Mouse (Mus musculus) thymus, adult 2 months (tissue): ENCODE results near the gene C2cd2. TPM values are rescaled to one million over a fixed set of nuclear protein-coding genes. Genes with fewer than 3 reads are reported as not detected.

ENCODE experiments used
- DNase-seq: peaks from one replicate; pipeline ENCODE4 v3.0.0; 2021
- H3K27ac ChIP-seq: fragments of 200-500 bp; 2 replicates; pipeline ENCODE4 v1.5.1; 2012; ENCODE audit warnings: low read length, control low read depth; ENCODE audit not compliant: control insufficient read depth, insufficient read depth
- H3K27me3 ChIP-seq: fragments of 200-500 bp; 2 replicates; pipeline ENCODE4 v1.6.1; 2012; ENCODE audit warnings: mild to moderate bottlenecking, low read length, moderate library complexity, mixed read lengths; ENCODE audit not compliant: control insufficient read depth, insufficient read depth
- H3K36me3 ChIP-seq: fragments of 200-500 bp; 2 replicates; pipeline ENCODE4 v1.6.1; 2012; ENCODE audit warnings: mild to moderate bottlenecking, low read length, moderate library complexity; ENCODE audit not compliant: control insufficient read depth, insufficient read depth
- H3K4me1 ChIP-seq: fragments of 200-500 bp; replicated peaks from 2 replicates; pipeline ENCODE4 v1.6.1; 2012; ENCODE audit warnings: low read length; ENCODE audit not compliant: control insufficient read depth, insufficient read depth
- H3K4me3 ChIP-seq: fragments of 200-500 bp; 2 replicates; pipeline ENCODE4 v1.5.1; 2012; ENCODE audit warnings: mild to moderate bottlenecking, low read length, control low read depth, moderate library complexity; ENCODE audit not compliant: control insufficient read depth, insufficient read depth
- CTCF ChIP-seq: fragments of 200-500 bp; IDR thresholded peaks from 2 replicates; pipeline ENCODE4 v1.5.1; 2012; ENCODE audit warnings: mild to moderate bottlenecking, control low read depth, low read length, moderate library complexity, borderline replicate concordance; ENCODE audit not compliant: control insufficient read depth, poor library complexity, insufficient read depth; ENCODE audit errors: extremely low read depth
- POLR2A ChIP-seq: fragments of 200-500 bp; IDR thresholded peaks from 2 replicates; pipeline ENCODE4 v1.6.1; 2012; ENCODE audit warnings: mild to moderate bottlenecking, low read length, control low read depth, moderate library complexity; ENCODE audit not compliant: control insufficient read depth, poor library complexity, insufficient read depth; ENCODE audit errors: extremely low read depth
- WGBS: fragments of 180-500 bp; shearing (Covaris S2); methylation state at CpG from one replicate; pipeline ENCODE4 v1.1.7; 2018; 5-methylcytosine and 5-hydroxymethylcytosine counted together
- polyA plus RNA-seq: library from polyadenylated mRNA; depleted of rRNA; stranded (reverse); fragments of >200 nt; gene quantifications from 2 replicates; pipeline ENCODE4 v1.2.3, GENCODE M21; 2012

The C2cd2 gene
- polyA plus RNA-seq, 1 experiment = 11.7 TPM

GRCm38 (mm10) chr16:97823311-97824007 is 138.9 kb downstream of the C2cd2 start:
- peaks cover 43% of the 10 kb centered on the region for H3K36me3 ChIP-seq
- no peaks in the 10 kb centered on the region for H3K27me3 ChIP-seq
- 97% methylated on average over 6 of the region's 6 CpGs for WGBS
- DNase-seq = no peak
- no peak overlapping the region for H3K4me3 ChIP-seq
- TF ChIP-seq POLR2A (no peak), CTCF (no peak)
- H3K27ac ChIP-seq = no peak overlapping the region
- H3K4me1 ChIP-seq = no peaks in the 10 kb centered on the region

- WGBS = 66% methylated on average over 4 of the region's 4 CpGs
- Histone ChIP-seq H3K4me3 (no peak overlapping the region), H3K4me1 (no peaks in the 10 kb centered on the region), H3K36me3 (peaks cover 49% of the 10 kb centered on the region), H3K27ac (no peak overlapping the region), H3K27me3 (no peaks in the 10 kb centered on the region)
- no peak for TF ChIP-seq POLR2A
- no peak for TF ChIP-seq CTCF
- DNase-seq = no peak
Measured at GRCm38 (mm10) chr16:97819532-97819931, 142.9 kb downstream of the C2cd2 start.

DNA sequence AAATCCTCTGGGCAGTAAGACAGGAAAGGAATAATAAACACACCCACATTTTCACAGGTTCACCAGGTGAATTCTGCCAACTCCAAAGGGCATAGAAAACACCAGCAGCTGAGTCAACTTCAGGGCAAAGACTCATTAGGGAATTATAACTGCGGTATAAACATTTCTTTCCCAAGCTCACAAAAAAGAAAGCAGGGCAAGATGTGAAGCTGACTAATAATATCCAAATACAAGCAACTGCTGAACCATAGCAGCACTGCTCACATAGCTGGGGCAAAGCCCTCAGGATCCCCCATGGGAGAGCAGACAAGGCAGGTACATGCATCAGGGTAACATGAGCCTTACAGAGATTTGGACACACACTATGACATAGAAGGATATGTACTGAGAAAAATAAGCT is 145.0 kb downstream of the C2cd2 start:
- H3K4me1 ChIP-seq = no peaks in the 10 kb centered on the region
- no peak overlapping the region for H3K27ac ChIP-seq
- DNase-seq = no peak
- peaks cover 49% of the 10 kb centered on the region for H3K36me3 ChIP-seq
- H3K4me3 ChIP-seq = no peak overlapping the region
- 93% methylated on average over 1 of the region's 1 CpGs for WGBS
- no peaks in the 10 kb centered on the region for H3K27me3 ChIP-seq
- TF ChIP-seq POLR2A (no peak), CTCF (no peak)

DNA sequence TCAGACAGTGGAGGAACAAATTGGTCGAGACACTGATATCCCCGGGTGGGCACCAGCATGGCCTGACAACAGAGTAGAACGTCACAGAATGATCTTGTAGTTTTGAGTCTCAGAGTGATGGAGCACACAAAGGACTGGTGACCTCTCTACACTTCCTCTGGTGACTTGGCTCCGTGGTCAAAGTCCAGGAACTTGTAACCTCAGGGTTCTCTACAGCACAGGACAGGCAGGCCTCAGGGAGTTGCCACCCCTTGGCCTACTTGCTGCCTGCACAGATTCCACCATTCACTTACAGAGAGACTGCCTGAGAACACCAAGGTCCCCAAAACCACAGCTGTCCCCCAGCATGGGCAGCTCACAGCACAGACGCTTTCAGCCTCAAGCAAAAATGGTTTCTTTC is 147.1 kb downstream of the C2cd2 start:
- no peaks in the 10 kb centered on the region for H3K4me1 ChIP-seq
- no peak overlapping the region for H3K4me3 ChIP-seq
- TF ChIP-seq POLR2A (no peak), CTCF (no peak)
- H3K27me3 ChIP-seq = no peaks in the 10 kb centered on the region
- H3K27ac ChIP-seq = no peak overlapping the region
- no peak for DNase-seq
- WGBS = 82% methylated on average over 5 of the region's 5 CpGs
- peaks cover 55% of the 10 kb centered on the region for H3K36me3 ChIP-seq

DNA sequence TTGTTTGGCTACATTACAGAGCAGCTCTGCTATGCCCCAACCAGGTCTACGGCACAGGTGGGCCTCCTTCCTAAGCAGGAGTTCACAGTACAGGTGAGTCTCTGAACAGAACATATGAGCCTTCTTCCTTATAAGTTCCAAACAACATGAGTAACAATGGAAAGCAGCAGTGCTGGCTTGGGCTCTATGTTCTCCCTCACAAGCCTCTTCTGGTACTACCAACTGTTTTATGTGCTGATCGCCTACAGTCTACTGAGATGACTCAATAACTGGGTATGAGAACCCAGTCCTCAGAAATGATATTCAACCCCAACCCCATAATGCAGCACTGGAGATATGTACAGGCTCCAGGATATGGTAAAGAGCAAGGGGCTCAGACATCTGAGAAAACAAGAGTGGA is 148.3 kb downstream of the C2cd2 start:
- Histone ChIP-seq H3K4me1 (no peaks in the 10 kb centered on the region), H3K27me3 (no peaks in the 10 kb centered on the region), H3K4me3 (no peak overlapping the region), H3K36me3 (peaks cover 57% of the 10 kb centered on the region), H3K27ac (no peak overlapping the region)
- no peak for TF ChIP-seq POLR2A
- TF ChIP-seq CTCF = no peak
- 100% methylated on average over 2 of the region's 2 CpGs for WGBS
- no peak for DNase-seq

GRCm38 (mm10) chr16:97808881-97809280 is 153.5 kb downstream of the C2cd2 start:
- no peak for TF ChIP-seq POLR2A
- TF ChIP-seq CTCF = no peak
- peaks cover 46% of the 10 kb centered on the region for H3K36me3 ChIP-seq
- DNase-seq = no peak
- WGBS = 96% methylated on average over 3 of the region's 3 CpGs
- no peaks in the 10 kb centered on the region for H3K27me3 ChIP-seq
- H3K4me1 ChIP-seq = no peaks in the 10 kb centered on the region
- H3K4me3 ChIP-seq = no peak overlapping the region
- no peak overlapping the region for H3K27ac ChIP-seq

GRCm38 (mm10) chr16:97805646-97806045 is 156.8 kb downstream of the C2cd2 start:
- Histone ChIP-seq H3K27me3 (no peaks in the 10 kb centered on the region), H3K4me3 (no peak overlapping the region), H3K27ac (no peak overlapping the region), H3K4me1 (no peaks in the 10 kb centered on the region), H3K36me3 (peaks cover 39% of the 10 kb centered on the region)
- DNase-seq = no peak
- no peak for TF ChIP-seq CTCF
- TF ChIP-seq POLR2A = no peak
- WGBS = 95% methylated on average over 3 of the region's 3 CpGs
